Mouse (Mus musculus) lung, postnatal 4 days (tissue): ENCODE data around the gene Tap1.
"Not testable (repeated sequence)": the region's sequence is repeated elsewhere in the genome, so short reads cannot be mapped to it uniquely, and the experiment has no call there.

Source experiments
- DNase-seq, 2 experiments: peaks; one replicate each; pipeline ENCODE4 v3.0.0; 2021

Tap1 gene

DNA sequence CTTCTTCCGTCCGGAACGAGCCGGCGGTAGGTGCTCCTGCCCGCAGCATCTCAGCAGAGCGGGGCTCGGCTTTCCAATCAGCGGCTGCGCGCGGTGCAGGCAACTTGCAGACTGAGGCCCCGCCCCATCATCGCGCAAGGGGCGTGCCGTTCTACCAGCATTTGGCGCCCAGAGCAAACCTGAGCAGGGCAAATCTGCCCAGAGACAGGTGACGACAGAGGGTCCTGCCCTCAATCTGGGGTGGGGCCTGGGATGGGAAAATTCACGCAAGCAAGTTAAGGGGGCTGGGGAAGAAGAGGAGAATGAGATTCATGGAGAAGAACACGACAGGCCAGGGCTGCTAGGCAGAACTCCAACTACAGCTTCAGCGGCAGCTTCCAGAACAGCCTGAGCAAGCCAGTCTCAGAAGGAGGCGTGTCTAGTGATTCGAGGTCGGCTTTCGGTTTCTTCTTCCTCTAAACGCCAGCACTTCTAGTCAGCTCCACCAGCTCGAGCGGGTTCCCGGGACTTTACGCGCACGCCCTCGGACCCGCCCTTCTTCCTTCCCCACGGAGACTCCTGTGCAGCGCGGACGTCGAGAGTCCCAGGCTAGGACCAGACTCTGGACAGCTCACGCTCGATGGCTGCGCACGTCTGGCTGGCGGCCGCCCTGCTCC lies at the start of gene Tap1, which contains the start of gene Psmb9:
Tap1 (plus strand) TSS at position 293 of the 656 bp plus-strand sequence.
Psmb9 (minus strand) TSS at position 504 of the 656 bp plus-strand sequence.
- peak; percentile 97 to 99 for DNase-seq

- no peak for DNase-seq
These were observed 49.8 kb upstream of the Tap1 start for GRCm38 (mm10) chr17:34137601-34138000.

GRCm38 (mm10) chr17:34138655-34139054 lies 48.7 kb upstream of the Tap1 start:
- DNase-seq = no peak

- DNase-seq = peak; percentile 58 to 71
These were observed 47.9 kb upstream of the Tap1 start for GRCm38 (mm10) chr17:34139416-34139815.

GRCm38 (mm10) chr17:34140240-34140639 lies 47.1 kb upstream of the Tap1 start:
- no peak for DNase-seq

GRCm38 (mm10) chr17:34141448-34141847 lies 45.9 kb upstream of the Tap1 start:
- no peak for DNase-seq

GRCm38 (mm10) chr17:34142456-34143010 lies 44.8 kb upstream of the Tap1 start:
- no peak for DNase-seq

- peak; percentile 83 to 88 for DNase-seq
These were observed 44.3 kb upstream of the Tap1 start, which contains the start of gene H2-DMb2 for GRCm38 (mm10) chr17:34143033-34143432. H2-DMb2 (plus strand) TSS chr17:34143307.

DNA sequence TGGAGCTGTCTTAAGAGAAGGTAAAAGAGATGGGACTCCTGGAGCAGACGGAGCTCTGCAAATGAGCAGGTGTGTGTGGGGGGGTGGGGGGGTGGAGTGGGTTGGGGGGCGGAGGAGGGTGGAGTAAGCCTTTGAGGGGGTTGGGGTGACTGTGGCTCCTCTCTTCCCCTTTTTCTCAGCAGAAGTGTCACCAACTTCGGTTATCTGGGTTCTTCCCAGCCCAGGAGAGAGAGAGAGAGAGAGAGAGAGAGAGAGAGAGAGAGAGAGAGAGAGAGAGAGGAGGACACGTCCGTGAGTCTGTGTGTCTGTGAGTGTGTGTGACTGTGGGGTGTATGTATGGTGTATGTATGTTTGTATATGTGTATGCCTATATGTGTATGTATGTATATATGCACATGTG lies 43.9 kb upstream of the Tap1 start:
- no peak for DNase-seq

DNA sequence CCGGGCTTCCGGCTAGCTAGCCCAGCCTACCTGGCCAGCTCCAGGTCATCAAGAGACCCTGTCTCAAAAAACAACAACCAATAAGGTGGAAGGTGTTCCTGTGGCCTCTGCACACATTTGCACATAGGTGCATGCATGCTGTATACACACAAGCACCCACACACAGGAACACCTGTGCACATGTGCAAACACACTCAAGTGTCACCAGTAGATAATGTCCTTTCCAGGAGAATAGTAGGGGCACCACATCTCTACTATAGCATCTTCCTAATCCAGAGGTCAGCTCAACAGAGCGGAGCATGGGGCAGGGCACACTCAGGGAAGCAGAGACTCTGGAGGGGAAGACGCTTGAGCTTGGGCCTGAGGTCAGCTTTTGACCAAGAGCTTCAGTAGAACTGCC lies 43.1 kb upstream of the Tap1 start:
- not testable (repeated sequence) for DNase-seq

- no peak for DNase-seq
These were observed 42.4 kb upstream of the Tap1 start for GRCm38 (mm10) chr17:34144960-34145371.

DNA sequence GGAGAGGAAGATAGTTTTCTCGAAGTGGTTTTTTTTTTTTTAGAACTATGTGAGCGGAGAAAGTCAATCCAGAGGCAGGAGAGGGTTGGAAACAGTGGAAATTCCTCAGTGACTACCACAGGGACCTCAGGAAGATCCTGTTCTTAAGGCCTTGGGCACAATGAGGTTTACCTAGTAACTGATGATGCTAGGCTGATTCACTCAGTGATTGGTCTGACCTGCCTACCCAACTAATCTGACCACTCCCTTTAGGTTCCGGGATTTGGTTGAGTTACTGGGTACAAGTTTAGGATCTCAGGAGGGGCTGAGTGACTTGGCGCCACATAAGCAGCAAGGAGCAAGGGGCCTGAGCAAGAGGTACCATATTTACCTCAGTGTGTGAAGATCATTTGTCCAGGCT lies 34.4 kb upstream of the Tap1 start, which contains the start of gene H2-DMb1:
H2-DMb1 (plus strand) TSS at position 150 of the 400 bp plus-strand sequence.
- peak in 1 of 2 experiments; percentile 75 for DNase-seq

GRCm38 (mm10) chr17:34155534-34155933 lies 31.8 kb upstream of the Tap1 start:
- DNase-seq = no peak

DNA sequence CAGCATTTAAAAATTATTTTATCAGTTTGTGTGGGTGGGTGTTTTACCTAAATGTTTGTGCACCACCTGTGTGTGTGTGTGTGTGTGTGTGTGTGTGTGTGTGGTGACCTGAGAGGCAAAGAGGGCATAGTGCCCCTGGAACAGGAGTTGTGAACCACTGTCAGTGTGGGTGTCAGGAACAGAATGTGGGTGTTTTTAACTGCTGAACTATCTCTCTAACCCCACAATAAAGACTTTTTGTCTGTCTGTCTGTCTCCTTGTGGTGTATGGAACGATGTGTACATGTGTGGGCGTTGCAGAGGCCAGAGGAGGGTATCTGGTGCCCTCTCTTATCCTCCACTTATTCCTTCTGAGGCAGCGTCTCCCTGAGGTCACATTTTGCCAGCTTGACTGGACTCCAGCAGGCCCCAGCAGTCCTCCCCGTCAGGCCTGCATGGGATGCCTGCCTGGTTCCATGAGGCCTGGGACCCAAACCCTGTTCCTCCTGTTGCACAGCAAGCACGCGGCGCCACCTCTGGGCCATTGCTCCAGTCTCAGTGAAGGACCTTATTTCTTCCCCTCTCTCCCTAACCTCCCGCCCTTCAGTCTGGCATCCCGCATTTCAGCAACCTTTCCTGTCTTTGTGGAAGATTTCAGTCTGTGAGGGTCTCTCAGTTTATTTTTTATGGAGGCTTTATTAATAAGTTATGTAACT lies 23.0 kb upstream of the Tap1 start:
- DNase-seq = peak; percentile 35 to 38

- peak in 1 of 2 experiments; percentile 28 for DNase-seq
These were observed 22.2 kb upstream of the Tap1 start for GRCm38 (mm10) chr17:34165033-34165730.

DNA sequence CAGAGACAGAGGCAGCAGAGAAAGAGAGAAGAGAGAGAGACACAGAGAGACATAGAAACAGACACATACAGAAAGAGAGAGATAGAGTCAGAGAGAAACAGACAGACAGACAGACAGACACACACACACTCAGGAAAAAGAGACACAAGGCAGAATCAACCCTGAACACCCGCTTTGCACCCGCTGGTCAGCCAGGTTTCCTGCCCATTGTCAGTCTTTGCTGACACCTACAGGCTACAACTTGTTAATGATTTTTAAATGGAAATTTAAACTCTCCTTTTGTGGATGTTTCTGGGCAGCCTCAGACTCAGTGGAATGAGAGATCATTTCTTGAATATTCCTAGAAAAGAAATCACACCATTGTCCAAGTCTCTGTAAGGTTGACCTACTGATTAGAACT lies 18.1 kb upstream of the Tap1 start:
- peak in 1 of 2 experiments; percentile 56 for DNase-seq

- no peak for DNase-seq
These were observed 16.9 kb upstream of the Tap1 start for GRCm38 (mm10) chr17:34170487-34170876.

- DNase-seq = peak; percentile 68 to 87
These were observed 16.4 kb upstream of the Tap1 start for GRCm38 (mm10) chr17:34170877-34171498.

GRCm38 (mm10) chr17:34172528-34172927 lies 14.8 kb upstream of the Tap1 start:
- DNase-seq = no peak

DNA sequence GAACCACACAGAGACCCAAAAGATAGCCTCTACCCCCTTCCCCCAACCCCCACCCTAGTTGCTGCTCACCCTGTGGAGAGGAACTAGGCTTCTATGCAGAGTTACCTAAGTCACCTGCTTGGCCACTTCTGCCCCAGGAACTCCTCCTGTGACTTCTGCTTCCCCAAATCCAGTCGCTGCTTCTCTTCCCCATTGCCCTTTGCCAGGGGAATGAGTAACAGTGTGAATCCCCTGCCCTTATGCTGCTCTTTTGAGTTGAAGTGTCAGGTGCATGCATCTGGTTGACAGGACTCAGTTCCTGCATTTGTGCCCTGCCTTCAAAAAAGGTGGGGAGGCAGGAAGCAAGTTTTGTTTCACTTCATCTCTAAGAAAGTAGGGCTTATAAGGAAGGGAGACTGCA lies 13.3 kb upstream of the Tap1 start:
- DNase-seq = no peak

DNA sequence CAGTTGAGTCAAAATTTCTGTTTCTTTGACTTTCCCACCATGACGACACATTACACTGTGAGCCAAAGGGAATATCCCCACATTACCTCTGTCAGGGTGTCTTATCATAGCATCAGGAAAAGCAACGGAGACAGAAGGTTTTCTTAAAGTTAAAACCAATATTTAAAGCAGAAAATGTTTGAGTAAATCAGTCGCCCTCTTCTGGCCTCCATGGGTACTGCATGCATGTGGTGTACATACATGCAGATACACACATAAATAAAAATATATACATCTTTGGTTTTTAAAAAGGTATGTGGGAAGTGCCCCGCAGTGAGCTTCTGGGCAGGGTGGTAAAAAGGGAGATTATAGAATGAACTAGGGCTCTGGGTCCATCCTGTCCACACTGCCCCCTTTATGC lies 10.2 kb upstream of the Tap1 start:
- DNase-seq = no peak

DNA sequence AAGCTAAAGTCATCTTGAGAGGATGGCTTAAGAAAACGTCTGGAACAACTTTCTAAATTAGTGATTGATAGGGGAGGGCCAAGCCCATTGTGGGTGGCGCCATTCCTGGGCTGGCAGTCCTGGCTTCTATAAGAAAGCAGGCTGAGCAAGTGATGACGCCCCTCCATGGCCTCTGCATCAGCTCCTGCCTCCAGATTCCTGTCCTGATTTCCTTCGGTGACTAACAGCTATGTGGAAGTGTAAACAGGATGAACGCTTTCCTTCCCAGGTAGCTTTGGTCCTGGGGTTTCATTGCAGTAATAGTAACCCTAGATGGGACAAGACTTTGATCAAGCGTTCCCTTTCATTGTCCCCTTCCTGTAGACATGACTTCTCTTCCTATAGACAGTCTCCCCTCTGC lies 8.3 kb upstream of the Tap1 start:
- DNase-seq = no peak
